Mouse (Mus musculus) intestine, embryonic 15.5 days (tissue): ENCODE results near the gene Btbd35f3. TPM values are rescaled to one million over a fixed set of nuclear protein-coding genes. Genes with fewer than 3 reads are reported as not detected.
"Not testable (repeated sequence)": the region's sequence is repeated elsewhere in the genome, so short reads cannot be mapped to it uniquely, and the experiment has no call there.

Experiments used
- ATAC-seq: fragments of 200-750 bp; cut with Nextera tagmentation; 2 replicates; pipeline ENCODE4 v1.8.0; 2017; ENCODE audit warnings: moderate TSS enrichment, moderate library complexity
- H3K27ac ChIP-seq: fragments of 300-500 bp; sonication (generic); 2 replicates; pipeline ENCODE4 v1.5.1; 2015; ENCODE audit warnings: mild to moderate bottlenecking, inconsistent platforms
- H3K27me3 ChIP-seq: fragments of 300-500 bp; sonication (generic); replicated peaks from 2 replicates; pipeline ENCODE4 v1.6.1; 2015; ENCODE audit warnings: inconsistent platforms
- H3K36me3 ChIP-seq: fragments of 300-500 bp; sonication (generic); 2 replicates; pipeline ENCODE4 v1.6.1; 2015; ENCODE audit warnings: inconsistent platforms
- H3K4me1 ChIP-seq: fragments of 300-500 bp; sonication (generic); replicated peaks from 2 replicates; pipeline ENCODE4 v1.6.1; 2015; ENCODE audit warnings: inconsistent platforms
- H3K4me2 ChIP-seq: fragments of 300-500 bp; sonication (generic); replicated peaks from 2 replicates; pipeline ENCODE4 v1.6.1; 2015; ENCODE audit warnings: mild to moderate bottlenecking, inconsistent platforms
- H3K4me3 ChIP-seq: fragments of 300-500 bp; sonication (generic); replicated peaks from 2 replicates; pipeline ENCODE4 v1.5.1; 2015; ENCODE audit warnings: inconsistent platforms
- H3K9ac ChIP-seq: fragments of 300-500 bp; sonication (generic); 2 replicates; pipeline ENCODE4 v1.6.1; 2015; ENCODE audit warnings: inconsistent platforms
- H3K9me3 ChIP-seq: fragments of 300-500 bp; sonication (generic); 2 replicates; pipeline ENCODE4 v1.6.1; 2016; ENCODE audit warnings: inconsistent platforms
- WGBS: fragments of 180-500 bp; shearing (Covaris S2); methylation state at CpG from one replicate; pipeline ENCODE4 v1.1.7; 2015; 5-methylcytosine and 5-hydroxymethylcytosine counted together
- polyA plus RNA-seq: library from polyadenylated mRNA; unstranded; fragments of >200 nt; fragmentation: Nextera tagmentation; extraction: Ambion mirVana; gene quantifications from 2 replicates; pipeline ENCODE4 v1.2.1, GENCODE M21; 2015

Btbd35f3 gene
- polyA plus RNA-seq, result not detected in 2 replicates

- ATAC-seq, H3K9me3 ChIP-seq, H3K27me3 ChIP-seq, H3K4me1 ChIP-seq, H3K9ac ChIP-seq, H3K27ac ChIP-seq, H3K4me3 ChIP-seq, H3K36me3 ChIP-seq, H3K4me2 ChIP-seq: not testable (repeated sequence)
- no CpG with 5 or more reads among the region's 3 CpGs for WGBS
These were observed at the start of gene Btbd35f3 for GRCm38 (mm10) chrX:4037374-4037773. TSS of gene Btbd35f3 (plus strand) at chrX:4037674.

Other genes starting within 250 kb of the Btbd35f3 start
- gene Btbd35f16, start 80.7 kb upstream of the Btbd35f3 start, polyA plus RNA-seq, result not detected in 2 replicates
- not detected in 2 replicates for gene Btbd35f28, start 158.9 kb downstream of the Btbd35f3 start, polyA plus RNA-seq